Mouse (Mus musculus) neural tube, embryonic 10.5 days (tissue): ENCODE measurements around the gene 3110082I17Rik.

Source experiments
- DNase-seq: peaks from one replicate; pipeline ENCODE4 v3.0.0-alpha.2; 2017; ENCODE audit warnings: low spot score; ENCODE audit errors: extremely low spot score

The 3110082I17Rik gene

DNA sequence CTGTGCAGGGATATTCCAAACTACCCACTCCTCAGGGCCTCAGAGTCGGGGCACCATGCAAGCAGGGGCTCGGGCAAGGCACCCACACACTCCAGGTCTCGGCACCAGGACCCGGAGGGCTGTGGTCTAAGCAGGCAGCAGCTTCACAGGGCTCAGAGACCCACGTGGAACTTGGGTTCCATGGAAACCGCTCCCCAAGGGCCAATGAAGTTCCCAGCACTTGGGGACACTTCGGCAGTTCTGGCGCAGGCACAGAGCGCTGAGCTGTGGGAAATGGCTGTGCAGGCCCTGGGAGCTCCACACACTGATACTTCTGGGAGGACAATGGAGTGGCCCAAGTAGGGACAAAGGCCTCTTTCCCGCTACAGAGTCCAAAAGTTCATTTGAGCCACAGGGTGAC lies 7.3 kb downstream of the 3110082I17Rik start:
- DNase-seq, result no peak

DNA sequence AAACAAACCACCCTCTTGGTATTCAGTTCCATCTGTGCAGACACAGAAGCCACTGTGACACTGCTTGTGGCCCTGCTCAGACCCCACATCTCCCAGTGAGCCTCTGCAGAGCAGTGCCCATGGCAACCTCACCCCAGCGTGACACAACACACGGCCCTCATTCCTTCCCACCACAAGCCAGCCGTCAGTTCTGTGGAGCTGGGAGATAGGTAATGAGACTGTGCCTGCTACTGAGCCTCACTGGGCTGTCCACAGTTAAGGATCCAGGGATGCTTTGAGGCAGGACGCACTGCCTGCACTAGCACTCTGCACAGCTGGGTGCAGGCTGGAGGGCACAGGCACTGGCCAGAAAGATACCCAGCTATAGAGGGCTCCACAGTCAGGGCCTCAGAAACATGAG lies 10.4 kb downstream of the 3110082I17Rik start:
- DNase-seq, result no peak

DNA sequence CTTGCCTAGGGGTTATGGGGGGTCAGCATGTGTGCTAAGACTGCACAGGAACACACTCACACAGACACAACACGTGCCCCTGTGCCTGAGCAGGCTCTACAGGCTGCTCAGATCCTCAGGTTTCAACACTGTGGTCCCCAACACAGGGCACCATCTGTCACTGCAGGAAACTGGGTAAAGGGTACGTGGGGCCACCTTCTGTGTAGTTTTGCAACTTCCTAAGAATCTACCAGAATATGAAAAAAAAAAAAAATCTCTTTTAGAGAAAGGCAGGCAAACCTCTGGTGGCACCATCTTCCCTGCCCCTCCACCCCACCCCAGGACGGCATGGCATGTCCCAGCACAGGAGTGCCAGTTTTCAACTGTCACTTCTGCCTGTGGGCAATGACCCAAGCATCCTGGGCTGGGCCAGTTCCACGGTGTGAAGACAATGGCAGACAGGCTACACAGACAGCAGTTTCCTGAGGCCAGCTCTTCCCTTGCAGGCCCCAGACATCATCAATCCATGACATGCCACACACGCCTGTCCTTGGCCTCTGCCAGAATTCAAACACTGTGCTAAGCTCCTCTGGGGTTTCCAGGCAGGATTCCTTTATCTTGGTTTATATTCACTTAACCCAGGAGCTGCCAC lies 11.1 kb downstream of the 3110082I17Rik start:
- DNase-seq, result peak; percentile 26

DNA sequence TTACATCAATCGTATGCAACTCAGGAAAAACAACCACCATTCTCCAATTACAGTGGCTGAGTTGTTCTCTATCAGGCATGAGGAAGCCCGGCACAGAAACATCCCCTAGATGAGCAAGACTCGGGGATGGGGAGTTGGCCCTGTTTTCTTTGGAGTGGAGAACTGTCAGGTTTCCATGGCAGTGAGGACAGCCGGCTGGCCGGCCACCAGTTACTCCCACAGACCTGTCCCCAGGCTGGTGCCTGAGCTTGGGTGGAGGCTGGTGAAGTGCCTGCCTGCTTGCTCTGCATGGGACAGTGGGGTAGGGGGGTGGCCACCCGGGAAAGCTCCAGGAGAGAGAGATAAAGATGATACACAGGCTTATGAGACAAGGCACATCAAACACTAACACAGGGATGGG lies 12.3 kb downstream of the 3110082I17Rik start:
- no peak for DNase-seq

DNA sequence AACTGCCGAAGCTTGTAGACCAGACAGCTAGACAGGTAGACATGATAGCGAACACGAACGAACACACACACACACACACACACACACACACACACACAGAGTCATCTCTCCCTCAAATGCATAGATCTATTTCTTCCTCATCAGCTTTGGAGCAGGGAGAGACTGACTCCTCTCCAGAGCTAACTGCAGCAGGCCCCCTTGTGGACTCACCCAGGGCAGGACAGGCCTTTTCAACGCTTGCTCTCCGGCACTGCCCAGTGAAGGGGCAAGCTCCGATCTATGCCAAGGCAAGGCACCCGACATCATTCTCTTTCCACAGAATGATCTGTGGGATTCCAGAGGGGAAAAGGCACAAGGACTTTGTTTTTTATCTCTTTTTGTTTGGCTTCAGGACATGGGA lies 15.1 kb downstream of the 3110082I17Rik start:
- DNase-seq, result no peak

DNA sequence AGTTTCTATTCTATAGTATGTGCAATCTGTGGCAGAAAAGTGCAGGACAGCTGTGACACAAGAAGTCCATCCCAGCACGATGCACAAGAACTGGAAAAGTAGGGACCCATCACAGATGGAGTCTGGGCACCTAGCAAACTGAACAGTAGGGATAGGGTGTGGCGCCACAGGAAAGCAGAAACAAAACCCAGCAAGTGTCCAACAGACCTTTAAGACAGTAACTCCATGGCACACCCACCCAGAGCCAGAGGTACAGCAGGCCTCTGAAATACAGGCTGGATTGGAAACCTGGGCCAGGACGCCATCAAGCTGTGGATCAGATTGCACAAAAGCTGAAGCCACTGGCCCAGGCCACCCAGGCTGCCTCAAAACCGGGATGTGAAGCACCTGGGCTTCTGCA lies 17.4 kb downstream of the 3110082I17Rik start:
- DNase-seq, result no peak

DNA sequence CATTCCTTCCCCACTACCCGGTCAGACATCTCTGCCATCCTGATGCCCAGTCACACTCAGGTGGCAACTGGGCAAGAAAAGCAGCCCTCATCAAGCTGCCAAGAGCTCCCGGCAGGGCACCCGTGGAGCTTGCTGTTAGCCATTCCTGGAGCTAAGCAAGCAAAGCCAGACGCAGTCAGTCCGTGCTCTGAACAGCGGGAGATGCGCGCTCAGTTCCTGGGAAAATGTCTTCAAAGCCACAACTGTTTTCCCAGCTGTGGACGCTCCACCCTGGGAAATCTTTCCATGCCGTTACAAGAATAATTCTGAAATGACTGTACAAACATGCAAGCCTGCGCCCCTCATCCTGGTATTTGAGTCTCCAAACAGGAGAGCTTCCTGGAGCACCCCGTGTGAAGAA lies 17.9 kb downstream of the 3110082I17Rik start:
- peak; percentile 35 for DNase-seq

DNA sequence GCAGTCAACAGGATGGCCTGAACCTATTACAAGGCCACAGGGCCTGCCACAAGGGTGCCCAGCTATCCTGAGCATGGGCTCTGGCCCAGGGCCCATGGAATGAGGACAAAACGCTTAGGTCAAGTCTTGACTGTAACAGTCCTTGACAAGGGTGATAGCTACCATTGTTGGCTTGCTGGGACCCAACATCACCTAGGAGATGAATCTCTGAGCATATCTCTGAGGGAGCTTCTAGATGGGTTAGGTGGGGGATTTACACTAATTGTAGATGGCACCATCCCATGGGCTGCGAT lies 18.7 kb downstream of the 3110082I17Rik start:
- DNase-seq, result no peak

DNA sequence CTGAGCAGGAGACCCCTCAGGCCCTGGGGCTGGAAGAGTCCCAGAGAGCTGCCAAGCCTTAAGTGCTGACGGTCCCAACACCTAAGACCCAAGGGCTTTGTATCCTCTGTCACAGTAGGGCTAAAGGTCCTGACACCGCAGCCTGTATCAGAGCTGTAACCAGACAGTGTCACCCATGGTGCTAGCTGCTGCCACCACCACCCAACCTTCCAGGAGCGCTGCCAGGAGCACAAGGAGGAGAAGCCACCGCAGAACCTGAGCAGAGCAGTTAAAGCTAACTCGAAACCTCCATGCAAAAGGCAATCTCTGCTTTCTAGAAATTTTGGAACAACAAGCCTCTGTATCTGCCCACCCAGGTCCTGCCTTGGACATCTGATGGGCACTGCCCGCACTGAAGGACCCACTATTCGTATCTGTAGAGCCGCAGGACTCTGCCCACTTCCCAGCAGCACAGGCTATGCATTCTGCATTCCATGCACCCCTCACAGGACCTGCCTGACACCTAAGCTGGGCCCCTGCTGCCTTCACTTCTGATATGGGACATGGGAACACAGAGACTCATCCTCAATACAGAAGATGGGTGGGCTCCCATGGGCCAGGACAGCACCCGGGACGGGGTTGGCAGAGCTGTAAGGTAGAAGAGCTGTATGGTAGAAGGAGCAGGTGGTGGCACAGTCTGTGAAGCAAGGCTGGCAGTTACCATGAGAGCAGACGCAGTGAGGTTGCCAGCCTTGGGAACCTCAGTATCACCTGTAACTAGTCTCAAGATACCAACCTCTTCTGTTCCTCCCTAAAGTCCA lies 19.2 kb downstream of the 3110082I17Rik start:
- DNase-seq, result no peak

DNA sequence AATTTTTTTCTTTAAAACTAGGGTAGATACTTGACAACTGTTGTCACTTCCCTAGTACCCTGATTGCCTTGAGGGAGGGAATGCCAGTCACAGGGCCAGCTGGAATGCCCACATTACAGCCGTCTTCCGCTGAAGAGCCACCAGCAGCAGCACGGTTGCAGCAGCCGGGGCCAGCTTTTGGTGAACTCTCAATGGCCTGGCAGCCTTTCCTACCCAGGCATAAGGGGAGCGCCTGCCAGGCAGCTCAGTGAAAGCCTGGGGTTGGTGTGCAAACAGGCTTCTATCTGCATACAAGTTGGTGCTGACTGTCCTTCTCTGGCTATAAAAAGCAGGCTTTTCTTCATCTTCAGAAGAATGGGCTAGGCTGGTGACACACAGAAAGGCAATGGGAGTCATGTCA lies 19.9 kb downstream of the 3110082I17Rik start:
- no peak for DNase-seq

DNA sequence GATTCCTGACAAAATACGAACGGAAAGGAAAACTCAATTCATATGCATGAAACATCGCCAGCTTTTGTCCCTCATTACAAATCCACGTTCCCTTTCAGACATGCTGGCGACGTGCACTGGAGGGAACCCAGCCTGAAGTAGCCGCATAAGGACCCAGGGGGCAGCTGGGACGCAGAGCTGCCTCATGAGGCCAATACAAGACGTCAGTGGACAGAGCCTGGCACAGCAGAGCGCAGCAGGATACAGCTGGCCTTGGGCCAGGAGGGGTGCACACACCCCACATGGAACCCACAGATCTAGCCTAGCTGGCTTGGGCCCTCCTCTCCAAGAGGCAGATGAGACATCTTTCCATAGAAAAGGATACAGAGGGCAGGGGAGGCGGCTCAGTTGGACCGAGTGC lies 21.9 kb downstream of the 3110082I17Rik start:
- DNase-seq, result no peak

DNA sequence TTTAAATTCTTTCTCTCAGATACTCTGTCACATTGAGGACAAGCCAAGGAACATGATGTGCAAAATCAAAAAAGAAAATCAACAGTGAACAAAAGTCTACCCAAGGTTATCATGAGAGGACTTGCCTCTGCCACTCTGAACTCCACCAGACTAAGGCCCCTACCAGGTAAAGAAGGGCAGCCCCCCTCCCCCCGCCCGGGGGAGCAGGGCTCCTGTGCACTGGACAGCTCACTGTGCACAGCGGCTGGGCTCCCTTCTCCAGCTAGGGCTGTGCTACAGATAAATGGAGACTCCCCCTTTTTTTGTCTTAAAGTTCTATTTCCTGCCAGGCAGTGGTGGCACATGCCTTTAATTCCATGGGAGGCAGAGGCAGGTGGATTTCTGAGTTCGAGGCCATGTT lies 22.6 kb downstream of the 3110082I17Rik start:
- no peak for DNase-seq

DNA sequence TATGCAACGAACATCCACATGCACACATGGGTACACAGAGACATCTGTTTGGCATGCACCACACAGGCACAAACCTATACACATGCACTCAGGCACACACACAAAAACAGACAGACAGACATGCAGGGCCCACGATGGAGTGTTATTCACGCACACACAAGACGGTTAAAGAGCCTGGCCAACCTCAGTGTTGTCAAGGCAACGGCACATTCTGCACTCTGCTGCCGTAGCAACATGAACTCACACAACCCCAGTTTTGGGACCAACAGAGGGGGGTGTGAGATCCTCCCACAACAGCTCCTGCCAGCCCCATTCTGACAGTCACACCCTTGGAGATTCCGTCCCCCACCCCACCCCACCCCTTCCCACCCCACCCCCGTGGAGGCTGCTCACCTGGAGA lies 25.4 kb downstream of the 3110082I17Rik start:
- DNase-seq, result peak; percentile 44

DNA sequence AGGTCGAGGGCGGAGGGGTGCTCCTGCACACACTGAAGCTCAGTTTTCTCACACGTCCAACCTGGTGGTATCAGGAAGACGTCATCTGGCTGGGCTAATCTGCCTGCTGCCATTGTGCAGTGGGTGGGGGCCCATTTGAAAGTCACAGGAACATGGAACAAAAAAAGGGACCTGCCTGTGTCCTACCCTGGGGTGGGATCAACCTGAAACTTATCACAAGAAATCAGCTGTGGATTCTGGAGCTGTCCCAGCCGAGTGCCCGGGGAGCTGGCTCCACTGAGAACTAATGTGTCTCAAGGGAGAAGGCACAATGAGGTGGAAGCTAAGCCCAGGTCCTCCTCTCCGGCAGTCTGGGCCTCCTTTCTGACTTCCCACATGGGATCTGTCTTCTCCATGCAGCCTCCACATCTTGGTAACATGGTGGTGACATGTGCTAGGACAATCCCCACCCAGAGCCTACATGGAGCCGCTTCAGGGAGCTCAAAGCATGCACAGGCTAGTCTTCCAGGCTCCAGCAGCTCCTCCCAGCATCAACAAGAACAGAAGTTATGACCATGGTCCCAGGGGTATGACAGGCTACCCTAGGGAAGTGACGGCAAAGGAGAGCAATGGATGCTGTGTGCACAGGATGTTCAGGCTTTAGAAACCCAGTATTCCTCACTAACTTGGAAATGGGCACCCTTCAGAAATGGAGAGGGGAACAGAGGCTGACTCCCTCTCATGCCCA lies 26.3 kb downstream of the 3110082I17Rik start:
- no peak for DNase-seq

DNA sequence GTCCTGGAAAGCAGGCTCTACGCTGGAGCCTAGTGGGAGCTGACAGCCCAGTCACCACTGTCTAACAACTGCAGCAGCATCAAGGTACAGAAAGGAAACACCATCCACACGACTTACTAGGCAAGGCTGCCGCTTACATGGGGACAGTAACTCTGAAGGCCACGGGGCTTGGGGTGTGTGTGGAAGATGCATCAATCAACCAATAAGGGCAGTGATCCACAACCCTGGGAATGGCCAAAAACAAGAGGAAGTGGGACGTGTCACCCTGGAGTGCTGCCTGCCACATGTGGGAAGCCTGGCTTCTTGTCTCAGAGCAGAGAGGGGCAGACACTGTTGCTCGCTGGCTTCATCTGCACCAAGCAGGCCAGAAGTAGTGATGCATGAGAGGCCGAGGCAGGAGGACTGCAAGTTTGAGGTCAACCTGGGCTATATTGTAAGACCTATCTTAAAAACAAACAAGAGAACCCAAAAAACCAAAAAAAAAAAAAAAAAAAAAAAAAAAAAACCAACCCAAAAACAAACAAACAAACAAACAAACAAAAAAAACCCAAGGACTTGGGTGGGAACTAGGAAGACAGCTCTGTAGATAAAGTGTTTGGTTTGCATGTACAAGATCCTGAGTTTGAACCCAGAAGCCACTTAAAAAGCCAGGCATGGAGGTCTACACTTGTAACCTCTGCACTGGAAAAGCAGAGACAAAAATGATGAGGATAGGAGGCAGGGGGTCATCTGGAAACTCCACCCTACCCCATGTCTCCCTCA lies 27.4 kb downstream of the 3110082I17Rik start:
- DNase-seq, result no peak

DNA sequence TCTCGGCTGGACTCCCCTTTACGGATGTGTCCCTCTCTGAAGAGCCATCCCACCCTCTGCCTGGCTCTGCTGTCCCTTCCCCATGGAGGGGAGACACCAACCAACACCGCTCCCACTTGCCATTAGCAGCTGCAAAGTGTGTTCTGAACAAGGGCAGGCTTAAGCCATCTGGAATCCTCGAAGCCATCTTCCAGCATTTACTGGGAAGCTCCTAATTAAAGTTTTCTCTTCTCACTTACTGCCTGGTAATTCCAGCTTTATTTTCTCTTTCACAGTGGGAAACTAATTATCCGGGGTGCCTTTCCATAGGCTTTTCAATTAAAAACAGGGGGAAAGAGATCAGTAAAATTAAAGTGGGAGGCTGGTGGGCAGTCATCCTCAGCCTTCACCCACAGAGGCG lies 28.0 kb downstream of the 3110082I17Rik start:
- DNase-seq, result no peak

DNA sequence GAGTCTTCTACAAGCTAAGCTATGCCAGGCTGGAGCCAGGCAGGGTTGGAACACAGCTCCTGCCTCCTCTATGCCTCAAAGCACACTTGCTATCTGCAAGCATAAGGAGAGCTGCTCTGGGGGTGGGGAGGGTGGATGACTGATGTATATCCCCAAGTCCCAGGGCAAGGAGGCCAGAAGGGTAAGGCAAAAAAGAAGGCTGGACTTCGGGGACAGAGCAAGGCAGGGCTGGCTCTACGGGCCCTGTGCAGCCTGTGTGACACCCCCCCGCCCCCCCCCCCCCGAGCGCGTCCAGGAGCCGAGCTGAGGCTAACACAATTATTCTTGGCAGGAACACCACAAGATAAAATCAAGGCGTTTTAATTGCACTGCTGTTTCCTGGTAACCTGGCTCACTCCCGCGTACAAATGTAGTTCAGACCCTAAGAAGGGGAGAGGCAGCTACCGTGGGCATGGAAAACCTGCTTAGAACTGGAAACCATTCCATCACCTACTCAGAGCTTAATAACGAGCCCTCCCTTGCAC lies 30.4 kb downstream of the 3110082I17Rik start:
- DNase-seq, result no peak

DNA sequence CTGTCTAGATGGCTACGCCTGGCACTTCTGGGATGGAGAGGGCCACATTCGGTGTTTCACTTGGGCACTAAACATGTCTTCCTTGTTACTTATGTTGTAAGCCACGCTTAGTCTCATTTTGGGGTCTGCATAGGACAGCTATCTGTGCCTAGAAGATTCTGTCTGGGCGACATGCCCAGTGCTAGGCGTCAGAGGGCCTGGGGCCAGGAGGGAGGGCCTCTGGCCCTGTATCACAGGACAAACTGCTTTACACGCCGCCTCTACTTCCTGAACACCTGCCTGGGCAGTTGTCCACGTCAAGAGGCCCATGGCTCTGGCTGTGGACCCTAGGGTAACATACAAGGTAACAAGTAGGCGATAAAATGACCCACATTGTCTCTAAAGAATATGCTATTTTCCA lies 32.3 kb downstream of the 3110082I17Rik start:
- DNase-seq, result no peak

DNA sequence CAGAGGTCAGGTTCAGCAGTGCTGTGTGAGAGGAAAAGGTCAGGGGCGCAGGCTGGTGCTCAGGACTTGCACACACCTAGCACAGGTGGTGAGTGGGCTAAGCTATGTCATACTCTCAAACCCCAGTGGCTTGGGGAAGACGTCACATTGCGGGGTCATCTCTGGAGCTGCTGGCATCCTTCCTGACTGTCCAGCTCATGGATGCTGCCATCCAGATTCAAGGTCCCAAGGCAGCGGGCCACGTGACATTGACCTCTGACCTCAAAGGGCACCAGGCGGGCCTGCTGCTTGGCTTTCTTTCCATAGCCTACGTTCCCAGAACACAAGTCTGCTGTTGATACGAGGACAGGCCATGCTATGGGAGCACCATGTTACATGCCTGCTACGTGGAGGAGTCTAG lies 33.3 kb downstream of the 3110082I17Rik start:
- DNase-seq, result no peak

DNA sequence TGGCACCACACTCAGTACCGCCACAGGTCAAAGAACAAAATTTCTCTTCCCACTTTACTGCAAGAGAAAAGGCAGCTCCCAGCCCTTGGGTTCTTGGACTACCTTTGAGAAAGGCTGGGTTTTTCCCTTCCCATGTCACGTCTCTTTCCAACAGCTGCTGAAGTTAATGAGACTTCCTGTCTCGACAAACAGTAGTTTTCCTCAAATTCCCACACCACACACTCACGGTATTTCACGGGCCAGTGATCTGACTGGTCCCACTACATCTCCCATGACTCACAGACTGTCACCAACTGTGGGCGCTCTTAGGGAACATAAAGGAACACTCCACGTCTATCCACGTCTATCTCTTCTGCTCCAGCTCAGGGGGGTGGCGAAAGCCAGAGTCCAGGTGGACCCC lies 35.1 kb downstream of the 3110082I17Rik start:
- DNase-seq, result no peak

DNA sequence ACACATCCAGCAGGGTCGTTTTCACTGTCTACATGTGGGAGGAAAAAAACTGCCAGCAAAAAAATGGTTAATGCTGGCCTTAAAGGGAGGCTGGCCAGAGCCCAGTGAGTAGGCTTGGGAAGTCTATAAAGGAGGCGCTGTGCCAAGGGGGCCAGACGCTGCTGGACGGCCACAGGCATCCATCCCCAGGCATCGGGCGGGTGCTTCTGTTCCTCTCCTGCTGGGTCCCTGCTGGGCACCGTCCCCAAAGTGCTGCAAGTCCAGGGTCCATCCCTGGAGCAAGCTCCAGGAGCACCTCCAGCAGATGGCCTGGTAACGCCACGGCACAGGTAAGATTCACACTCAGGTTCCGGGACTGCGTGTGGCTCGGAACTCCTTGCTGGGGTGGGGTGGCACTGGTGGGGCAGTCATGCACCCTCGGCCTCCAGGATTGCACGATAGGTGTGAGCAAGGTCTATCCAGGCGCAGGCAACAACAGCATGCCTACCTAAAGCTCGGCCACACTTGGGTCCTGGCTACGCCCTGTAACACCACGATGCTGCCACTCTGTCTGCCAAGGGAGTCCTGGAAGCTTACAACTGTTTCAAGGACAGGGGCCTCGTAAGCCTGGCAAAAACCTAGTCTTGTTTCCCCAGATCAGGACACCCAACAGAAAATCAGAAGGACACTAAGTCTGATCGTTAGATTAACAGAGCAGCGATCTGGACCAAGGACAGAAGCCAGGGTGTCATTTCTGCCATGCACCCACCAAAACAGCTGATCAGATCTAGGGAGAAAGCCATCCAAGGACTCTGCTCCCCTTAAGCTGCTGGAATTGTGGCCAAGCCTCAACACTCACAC lies 37.1 kb downstream of the 3110082I17Rik start, which contains the start of gene Gper1:
Gene Gper1, plus strand, starts transcription at position 126 of the 840 bp plus-strand sequence.
- no peak for DNase-seq
